Mouse (Mus musculus): ENCODE data around the gene Gm6685.
"Not testable (repeated sequence)": the region's sequence is repeated elsewhere in the genome, so short reads cannot be mapped to it uniquely, and the experiment has no call there.

The Gm6685 gene

GRCm38 (mm10) chr11:28339224-28340150 lies at the start of gene Gm6685:
Gene Gm6685 (minus strand): TSS chr11:28339867.
- not testable (repeated sequence) for TF ChIP-seq GATA4 (IDR thresholded peaks at IDR 0.05; ENCODE audit: insufficient replicate concordance, low read length)

- TF ChIP-seq GATA4 (IDR thresholded peaks at IDR 0.05; ENCODE audit: insufficient replicate concordance, low read length) = no peak
Measured at GRCm38 (mm10) chr11:28375891-28376290, 36.2 kb upstream of the Gm6685 start.

- TF ChIP-seq GATA4 (IDR thresholded peaks at IDR 0.05; ENCODE audit: insufficient replicate concordance, low read length) = no peak
Measured at GRCm38 (mm10) chr11:28374636-28375035, 35.0 kb upstream of the Gm6685 start.

- TF ChIP-seq GATA4 (IDR thresholded peaks at IDR 0.05; ENCODE audit: insufficient replicate concordance, low read length) = no peak
Measured at GRCm38 (mm10) chr11:28365929-28366244, 26.2 kb upstream of the Gm6685 start.

- no peak for TF ChIP-seq GATA4 (IDR thresholded peaks at IDR 0.05; ENCODE audit: insufficient replicate concordance, low read length)
Measured at GRCm38 (mm10) chr11:28365209-28365928, 25.7 kb upstream of the Gm6685 start.

GRCm38 (mm10) chr11:28343465-28343864 lies 3.8 kb upstream of the Gm6685 start:
- TF ChIP-seq GATA4 (IDR thresholded peaks at IDR 0.05; ENCODE audit: insufficient replicate concordance, low read length) = no peak

- TF ChIP-seq GATA4 (IDR thresholded peaks at IDR 0.05; ENCODE audit: insufficient replicate concordance, low read length) = no peak
Measured at GRCm38 (mm10) chr11:28341887-28342286, 2.2 kb upstream of the Gm6685 start.

GRCm38 (mm10) chr11:28327878-28328277 lies 11.8 kb downstream of the Gm6685 start:
- TF ChIP-seq GATA4 (IDR thresholded peaks at IDR 0.05; ENCODE audit: insufficient replicate concordance, low read length) = no peak

- TF ChIP-seq GATA4 (IDR thresholded peaks at IDR 0.05; ENCODE audit: insufficient replicate concordance, low read length) = no peak
Measured at GRCm38 (mm10) chr11:28313396-28313795, 26.3 kb downstream of the Gm6685 start.

- TF ChIP-seq GATA4 (IDR thresholded peaks at IDR 0.05; ENCODE audit: insufficient replicate concordance, low read length) = no peak
Measured at GRCm38 (mm10) chr11:28307723-28308122, 31.9 kb downstream of the Gm6685 start.

GRCm38 (mm10) chr11:28290440-28290839 lies 49.2 kb downstream of the Gm6685 start:
- no peak for TF ChIP-seq GATA4 (IDR thresholded peaks at IDR 0.05; ENCODE audit: insufficient replicate concordance, low read length)
